Mouse (Mus musculus) heart, embryonic 14.5 days (tissue): ENCODE results near the gene Col5a1. TPM values are rescaled to one million over a fixed set of nuclear protein-coding genes. Genes with fewer than 3 reads are reported as not detected.

Experiments
- ATAC-seq: fragments of 200-750 bp; cut with Nextera tagmentation; 2 replicates; pipeline ENCODE4 v1.8.0; 2017; ENCODE audit warnings: low read depth, moderate TSS enrichment; ENCODE audit not compliant: insufficient number of reproducible peaks, insufficient read depth, low FRiP score
- H3K27ac ChIP-seq, 2 experiments: fragments of 200-500 bp in 1 of 2; fragments of 300-500 bp in 1 of 2; sonication (generic) in 1 of 2; replicated peaks in 1 of 2; 2 replicates each; pipeline ENCODE4 v1.5.1; 2012 to 2014; ENCODE audit warnings: low read depth in 2 of 2, low read length in 2 of 2, control low read depth in 1 of 2, mild to moderate bottlenecking in 1 of 2, mixed read lengths in 1 of 2; ENCODE audit not compliant: control insufficient read depth in 1 of 2, insufficient read depth in 1 of 2
- H3K27me3 ChIP-seq: fragments of 300-500 bp; sonication (generic); 2 replicates; pipeline ENCODE4 v1.6.1; 2014; ENCODE audit warnings: mild to moderate bottlenecking, low read length, control low read depth; ENCODE audit not compliant: control insufficient read depth, insufficient read depth
- H3K36me3 ChIP-seq: fragments of 300-500 bp; sonication (generic); 2 replicates; pipeline ENCODE4 v1.6.1; 2014; ENCODE audit warnings: mild to moderate bottlenecking, control low read depth, low read length, mixed read lengths; ENCODE audit not compliant: control insufficient read depth, insufficient read depth
- H3K4me1 ChIP-seq, 2 experiments: fragments of 200-500 bp in 1 of 2; fragments of 300-500 bp in 1 of 2; sonication (generic) in 1 of 2; 2 replicates each; pipeline ENCODE4 v1.6.1; 2012 to 2014; ENCODE audit warnings: low read length in 2 of 2, control low read depth in 1 of 2, mixed read lengths in 1 of 2; ENCODE audit not compliant: control insufficient read depth in 2 of 2, insufficient read depth in 2 of 2
- H3K4me2 ChIP-seq: fragments of 300-500 bp; sonication (generic); 2 replicates; pipeline ENCODE4 v1.6.1; 2014; ENCODE audit warnings: mild to moderate bottlenecking, low read length
- H3K4me3 ChIP-seq, 2 experiments: fragments of 200-500 bp in 1 of 2; fragments of 300-500 bp in 1 of 2; sonication (generic) in 1 of 2; 2 replicates each; pipeline ENCODE4 v1.5.1; 2012 to 2014; ENCODE audit warnings: low read length in 2 of 2, mild to moderate bottlenecking in 2 of 2, control low read depth in 1 of 2, low read depth in 1 of 2, moderate library complexity in 1 of 2; ENCODE audit not compliant: control insufficient read depth in 1 of 2, insufficient read depth in 1 of 2
- H3K9ac ChIP-seq: fragments of 300-500 bp; sonication (generic); 2 replicates; pipeline ENCODE4 v1.6.1; 2014; ENCODE audit warnings: mild to moderate bottlenecking, low read length
- H3K9me3 ChIP-seq: fragments of 300-500 bp; sonication (generic); 2 replicates; pipeline ENCODE4 v1.6.1; 2016; ENCODE audit warnings: low read length, control low read depth; ENCODE audit not compliant: control insufficient read depth
- WGBS: fragments of 180-500 bp; shearing (Covaris S2); extraction: QIAGEN DNeasy Blood & Tissue Kit; methylation state at CpG from one replicate; pipeline ENCODE4 v1.1.7; 2014; 5-methylcytosine and 5-hydroxymethylcytosine counted together
- polyA plus RNA-seq: library from polyadenylated mRNA; unstranded; fragments of >200 nt; fragmentation: Nextera tagmentation; extraction: Ambion mirVana; gene quantifications from 2 replicates; pipeline ENCODE4 v1.2.1, GENCODE M21; 2014

Gene Col5a1
- polyA plus RNA-seq, 1 experiment from 2014 or later, result 70.0 TPM

DNA sequence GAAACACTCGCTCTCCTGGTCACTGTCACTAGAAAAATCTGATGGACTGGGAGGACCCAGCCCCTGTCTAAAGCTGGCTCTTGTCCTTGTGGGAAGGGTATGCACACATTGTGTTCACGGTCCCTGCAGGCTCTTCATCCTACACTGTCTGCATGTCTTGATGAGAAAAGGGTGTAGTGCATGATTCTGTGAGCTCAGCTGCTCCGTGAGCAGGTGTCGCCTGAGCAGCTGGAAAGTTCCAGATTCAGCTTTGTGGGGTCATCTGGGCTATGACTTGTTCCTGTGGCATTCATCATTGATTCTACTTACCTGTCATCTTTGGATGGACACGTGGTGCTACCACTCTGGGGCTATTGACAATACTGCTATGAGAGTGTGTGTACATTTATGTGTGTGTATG is 61.7 kb downstream of the Col5a1 start:
- Histone ChIP-seq H3K4me3 (no peak overlapping the region), H3K27ac (no peak overlapping the region), H3K9me3 (no peaks in the 10 kb centered on the region), H3K36me3 (peaks cover 33% of the 10 kb centered on the region), H3K4me2 (no peak overlapping the region), H3K27me3 (no peaks in the 10 kb centered on the region), H3K9ac (no peak overlapping the region), H3K4me1 (no peaks in the 10 kb centered on the region)
- no peak for ATAC-seq
- 80% methylated on average over 5 of the region's 5 CpGs for WGBS

DNA sequence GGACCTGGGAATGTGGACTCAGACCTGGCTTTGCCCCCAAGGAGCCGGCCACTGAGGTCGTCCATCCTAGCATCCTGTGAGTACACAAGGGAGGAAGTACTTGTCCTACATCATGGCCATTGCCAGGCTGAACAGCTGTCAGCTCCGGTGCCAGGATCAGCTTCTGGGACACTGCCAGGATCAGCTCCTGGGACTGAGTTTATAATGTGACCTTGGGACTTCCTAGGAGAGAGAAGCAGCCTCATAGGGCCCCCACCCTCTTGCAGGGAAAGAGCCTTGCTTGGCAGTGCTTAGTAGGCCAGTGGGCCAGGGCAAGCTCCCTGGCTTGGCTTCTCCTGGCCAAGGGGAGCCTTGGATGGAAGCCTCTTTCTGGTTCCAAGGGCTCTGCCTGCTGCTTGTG is 67.6 kb downstream of the Col5a1 start:
- Histone ChIP-seq H3K4me1 (peaks cover 29 to 34% of the 10 kb centered on the region in 2 experiments), H3K9me3 (no peaks in the 10 kb centered on the region), H3K27me3 (no peaks in the 10 kb centered on the region), H3K4me2 (no peak overlapping the region), H3K36me3 (peaks cover 42% of the 10 kb centered on the region), H3K4me3 (no peak overlapping the region), H3K9ac (no peak overlapping the region), H3K27ac (no peak overlapping the region)
- ATAC-seq, result peak; percentile 43; the same call in 1 of the 2 replicates
- WGBS, result 38% methylated on average over 3 of the region's 3 CpGs

GRCm38 (mm10) chr2:27954924-27955323 is 68.7 kb downstream of the Col5a1 start:
- peaks cover 42% of the 10 kb centered on the region for H3K36me3 ChIP-seq
- no peaks in the 10 kb centered on the region for H3K9me3 ChIP-seq
- H3K4me1 ChIP-seq, result peaks cover 29 to 34% of the 10 kb centered on the region in 2 experiments
- H3K4me3 ChIP-seq, result no peak overlapping the region
- WGBS, result 55% methylated on average over 3 of the region's 3 CpGs
- H3K4me2 ChIP-seq, result no peak overlapping the region
- H3K27me3 ChIP-seq, result no peaks in the 10 kb centered on the region
- no peak overlapping the region for H3K27ac ChIP-seq
- no peak for ATAC-seq
- no peak overlapping the region for H3K9ac ChIP-seq

DNA sequence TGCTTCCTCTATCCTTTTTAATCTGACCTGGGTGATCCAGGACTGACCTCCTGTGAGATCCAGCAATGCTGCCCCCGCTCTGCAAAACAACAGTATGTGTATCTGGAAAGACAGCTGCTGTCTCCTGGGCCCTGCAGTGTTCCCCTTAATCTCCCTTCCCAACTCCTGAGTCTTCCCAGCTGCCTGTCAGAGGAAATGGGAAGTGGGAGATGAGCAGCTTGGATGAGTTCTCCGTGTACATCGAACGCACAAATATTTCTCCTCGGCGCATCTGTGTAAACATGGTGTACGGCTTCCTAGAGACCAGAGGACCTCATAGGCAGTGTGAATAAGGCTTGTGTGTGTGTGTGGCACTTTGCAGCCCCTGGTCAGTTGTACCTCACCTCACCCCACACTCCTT is 70.5 kb downstream of the Col5a1 start:
- Histone ChIP-seq H3K36me3 (peaks cover 38% of the 10 kb centered on the region), H3K4me1 (peaks cover 29 to 34% of the 10 kb centered on the region in 2 experiments), H3K27me3 (no peaks in the 10 kb centered on the region), H3K9me3 (no peaks in the 10 kb centered on the region), H3K4me3 (no peak overlapping the region), H3K9ac (no peak overlapping the region), H3K4me2 (no peak overlapping the region), H3K27ac (peak overlapping the region in 1 of 2 experiments; percentile 58; a peak in 1 of 4 replicates)
- WGBS, result 76% methylated on average over 7 of the region's 7 CpGs
- no peak for ATAC-seq

- Histone ChIP-seq H3K4me3 (no peak overlapping the region), H3K9ac (no peak overlapping the region), H3K4me2 (no peak overlapping the region), H3K36me3 (peaks cover 36% of the 10 kb centered on the region), H3K27ac (peak overlapping the region; percentile 18 to 58; a peak in 2 of 4 replicates), H3K4me1 (peaks cover 29 to 34% of the 10 kb centered on the region in 2 experiments), H3K27me3 (no peaks in the 10 kb centered on the region), H3K9me3 (no peaks in the 10 kb centered on the region)
- no peak for ATAC-seq
- 11% methylated on average over 5 of the region's 5 CpGs for WGBS
Measured at GRCm38 (mm10) chr2:27957184-27957583, 71.0 kb downstream of the Col5a1 start.

GRCm38 (mm10) chr2:27959275-27959674 is 73.0 kb downstream of the Col5a1 start:
- WGBS, result 71% methylated on average over 6 of the region's 6 CpGs

GRCm38 (mm10) chr2:27961190-27961589 is 75.0 kb downstream of the Col5a1 start:
- H3K4me1 ChIP-seq, result peaks cover 18 to 19% of the 10 kb centered on the region in 2 experiments
- peaks cover 45% of the 10 kb centered on the region for H3K36me3 ChIP-seq

More at GRCm38 (mm10) chr2:27959275-27959674, 73.0 kb downstream of the Col5a1 start:
- no peak for ATAC-seq
- H3K9ac ChIP-seq, result no peak overlapping the region
- H3K27ac ChIP-seq, result no peak overlapping the region
- no peaks in the 10 kb centered on the region for H3K9me3 ChIP-seq
- no peak overlapping the region for H3K4me3 ChIP-seq
- peaks cover 30% of the 10 kb centered on the region; the same call in 1 of the 2 replicates for H3K36me3 ChIP-seq
- H3K4me2 ChIP-seq, result no peak overlapping the region
- no peaks in the 10 kb centered on the region for H3K27me3 ChIP-seq
- peaks cover 19 to 22% of the 10 kb centered on the region in 2 experiments for H3K4me1 ChIP-seq

DNA sequence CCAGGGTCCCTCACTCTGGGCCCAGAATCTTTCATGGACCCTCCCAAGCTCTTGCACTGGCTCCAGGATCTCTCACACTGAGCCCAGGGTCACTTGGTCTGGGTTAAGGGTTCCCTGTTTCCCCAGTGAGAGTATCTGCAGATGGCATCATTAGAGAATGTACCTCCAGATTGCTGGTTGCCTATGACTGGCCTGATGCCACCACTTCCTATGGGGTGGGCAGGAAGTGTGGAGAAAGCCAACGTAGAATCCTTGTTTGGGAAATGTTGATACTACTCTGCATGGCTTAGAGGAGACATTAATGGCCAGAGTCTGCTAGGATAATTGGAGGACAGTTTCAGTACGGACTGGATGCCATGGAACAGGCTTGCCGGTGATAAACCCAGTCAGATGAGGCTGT is 76.2 kb downstream of the Col5a1 start:
- no peak overlapping the region for H3K4me2 ChIP-seq
- no peaks in the 10 kb centered on the region for H3K9me3 ChIP-seq
- H3K27me3 ChIP-seq, result no peaks in the 10 kb centered on the region
- H3K9ac ChIP-seq, result no peak overlapping the region
- peaks cover 57% of the 10 kb centered on the region for H3K36me3 ChIP-seq
- 70% methylated on average over 3 of the region's 3 CpGs for WGBS
- H3K4me1 ChIP-seq, result peaks cover 6 to 8% of the 10 kb centered on the region in 2 experiments
- H3K4me3 ChIP-seq, result no peak overlapping the region
- no peak for ATAC-seq
- H3K27ac ChIP-seq, result no peak overlapping the region

More at GRCm38 (mm10) chr2:27961190-27961589, 75.0 kb downstream of the Col5a1 start:
- Histone ChIP-seq H3K27ac (no peak overlapping the region), H3K27me3 (no peaks in the 10 kb centered on the region), H3K9ac (no peak overlapping the region), H3K4me3 (no peak overlapping the region), H3K9me3 (no peaks in the 10 kb centered on the region), H3K4me2 (no peak overlapping the region)
- no peak for ATAC-seq
- WGBS, result 91% methylated on average over 2 of the region's 2 CpGs
